Mouse (Mus musculus): ENCODE measurements around the gene Nkx3-2.

Gene Nkx3-2

GRCm38 (mm10) chr5:41762141-41762946 is 2.0 kb downstream of the Nkx3-2 start:
- no peak for DNase-seq (ENCODE audit: low read depth)

GRCm38 (mm10) chr5:41761509-41762140 is 2.7 kb downstream of the Nkx3-2 start:
- DNase-seq (ENCODE audit: low read depth) = no peak

GRCm38 (mm10) chr5:41760831-41761508 is 3.3 kb downstream of the Nkx3-2 start:
- DNase-seq (ENCODE audit: low read depth) = no peak

DNA sequence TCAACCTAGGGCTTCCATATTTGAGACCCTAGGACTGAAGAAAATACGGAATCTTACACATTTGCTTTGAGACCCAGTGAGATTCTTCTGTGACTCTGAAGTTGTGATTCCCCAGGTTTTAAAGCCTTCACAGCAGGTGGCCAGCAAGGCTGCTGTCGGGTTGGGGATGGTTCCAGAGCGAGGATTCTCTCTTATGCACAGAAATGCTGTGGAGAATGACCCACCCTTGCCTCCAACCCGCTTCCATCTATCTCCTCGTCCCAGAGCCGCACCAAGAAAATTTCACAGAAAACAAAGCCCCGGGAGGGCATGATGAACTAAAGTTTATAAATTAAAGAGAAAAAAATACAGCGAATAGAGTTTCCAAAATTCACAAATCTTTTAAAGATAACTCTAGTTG is 4.2 kb downstream of the Nkx3-2 start:
- no peak for DNase-seq (ENCODE audit: low read depth)

DNA sequence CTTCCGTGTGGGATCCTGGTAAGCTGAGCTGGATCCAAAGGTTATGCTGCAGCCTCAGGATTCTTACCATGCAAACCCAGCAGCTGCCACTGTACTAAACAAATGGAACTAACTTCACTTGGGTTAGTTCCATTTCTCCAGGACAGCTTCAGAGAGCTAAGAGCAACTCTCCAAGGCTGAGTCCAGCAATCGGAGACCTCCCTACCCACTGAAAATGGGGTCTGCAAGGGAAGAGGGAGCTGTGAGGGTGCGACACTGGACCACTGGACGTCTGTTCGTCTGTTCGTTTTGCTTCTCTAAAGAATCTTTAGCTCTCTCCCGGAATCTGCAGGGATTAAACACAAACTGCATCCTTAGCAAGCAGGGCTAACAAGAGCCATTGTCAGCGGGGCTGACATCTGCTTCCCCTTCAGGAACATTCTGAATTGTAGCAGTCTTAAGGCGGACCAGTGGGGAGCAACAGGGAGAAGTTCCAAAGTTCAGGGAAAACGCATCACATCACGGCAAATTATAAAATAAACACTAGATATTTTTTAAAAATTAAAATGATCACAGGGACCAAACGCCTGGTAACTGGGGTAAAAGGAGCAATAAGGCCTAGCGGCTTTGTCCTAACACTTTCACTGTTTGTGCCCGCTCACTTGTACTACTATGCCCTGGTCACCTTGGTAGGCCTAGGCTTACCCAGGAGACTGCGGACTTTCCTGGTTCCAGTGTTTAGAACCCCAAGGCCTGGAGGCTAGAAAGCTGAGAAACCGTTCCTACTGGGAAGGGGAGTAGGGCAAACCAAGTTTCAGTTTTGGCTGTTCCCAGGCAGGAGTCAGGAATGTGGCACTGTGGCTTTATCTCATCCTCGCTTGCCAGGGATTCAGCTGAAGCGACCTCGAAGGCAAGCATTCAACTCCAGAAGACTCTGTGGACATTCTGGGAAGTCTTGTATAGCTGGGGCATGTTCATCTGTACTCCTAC is 5.3 kb downstream of the Nkx3-2 start:
- DNase-seq (ENCODE audit: low read depth) = no peak

DNA sequence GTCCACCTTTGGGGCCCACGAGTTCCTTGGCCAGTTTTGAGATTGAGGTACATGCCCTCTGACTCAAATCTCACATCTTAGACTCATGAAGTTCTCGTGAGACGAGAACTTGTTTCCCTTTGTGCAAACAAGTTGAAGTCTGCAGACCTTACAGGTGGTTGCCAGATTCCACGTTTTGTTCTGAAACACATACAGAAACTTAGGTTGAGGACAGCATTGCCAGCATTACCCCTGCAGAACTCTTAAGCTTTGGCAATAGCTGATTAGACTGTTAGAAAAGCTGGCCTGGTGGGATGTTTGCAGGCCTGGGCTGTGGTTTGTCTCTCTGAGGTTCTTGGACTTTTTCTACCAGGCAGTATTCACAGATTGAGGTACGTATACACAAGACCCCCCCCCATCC is 7.0 kb downstream of the Nkx3-2 start:
- no peak for DNase-seq (ENCODE audit: low read depth)

GRCm38 (mm10) chr5:41756396-41756795 is 7.9 kb downstream of the Nkx3-2 start:
- DNase-seq (ENCODE audit: low read depth) = no peak

GRCm38 (mm10) chr5:41755373-41755960 is 8.8 kb downstream of the Nkx3-2 start:
- DNase-seq (ENCODE audit: low read depth) = no peak

DNA sequence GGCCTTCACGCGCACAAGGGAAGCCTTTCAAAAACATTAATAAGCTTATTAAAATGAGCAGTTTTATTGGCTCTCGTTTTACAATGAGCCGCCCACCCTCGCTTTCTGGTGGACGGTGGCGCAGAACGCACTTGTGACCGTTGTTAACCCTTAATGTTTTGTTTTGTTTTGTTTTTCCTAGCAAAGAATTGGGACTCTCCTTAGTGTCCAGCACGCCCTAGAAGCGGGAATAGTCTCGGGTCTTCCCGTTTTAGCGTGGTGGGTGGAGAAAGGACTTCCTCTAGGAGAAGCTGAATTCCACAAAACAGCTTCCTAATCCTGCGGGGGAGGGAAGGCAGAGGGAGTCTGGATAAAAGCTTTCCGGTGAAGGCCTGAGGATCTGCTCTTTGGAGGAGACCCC is 9.5 kb downstream of the Nkx3-2 start:
- DNase-seq (ENCODE audit: low read depth) = no peak

GRCm38 (mm10) chr5:41754226-41754775 is 10.0 kb downstream of the Nkx3-2 start:
- no peak for DNase-seq (ENCODE audit: low read depth)

- no peak for DNase-seq (ENCODE audit: low read depth)
Measured at GRCm38 (mm10) chr5:41752721-41753120, 11.6 kb downstream of the Nkx3-2 start.

DNA sequence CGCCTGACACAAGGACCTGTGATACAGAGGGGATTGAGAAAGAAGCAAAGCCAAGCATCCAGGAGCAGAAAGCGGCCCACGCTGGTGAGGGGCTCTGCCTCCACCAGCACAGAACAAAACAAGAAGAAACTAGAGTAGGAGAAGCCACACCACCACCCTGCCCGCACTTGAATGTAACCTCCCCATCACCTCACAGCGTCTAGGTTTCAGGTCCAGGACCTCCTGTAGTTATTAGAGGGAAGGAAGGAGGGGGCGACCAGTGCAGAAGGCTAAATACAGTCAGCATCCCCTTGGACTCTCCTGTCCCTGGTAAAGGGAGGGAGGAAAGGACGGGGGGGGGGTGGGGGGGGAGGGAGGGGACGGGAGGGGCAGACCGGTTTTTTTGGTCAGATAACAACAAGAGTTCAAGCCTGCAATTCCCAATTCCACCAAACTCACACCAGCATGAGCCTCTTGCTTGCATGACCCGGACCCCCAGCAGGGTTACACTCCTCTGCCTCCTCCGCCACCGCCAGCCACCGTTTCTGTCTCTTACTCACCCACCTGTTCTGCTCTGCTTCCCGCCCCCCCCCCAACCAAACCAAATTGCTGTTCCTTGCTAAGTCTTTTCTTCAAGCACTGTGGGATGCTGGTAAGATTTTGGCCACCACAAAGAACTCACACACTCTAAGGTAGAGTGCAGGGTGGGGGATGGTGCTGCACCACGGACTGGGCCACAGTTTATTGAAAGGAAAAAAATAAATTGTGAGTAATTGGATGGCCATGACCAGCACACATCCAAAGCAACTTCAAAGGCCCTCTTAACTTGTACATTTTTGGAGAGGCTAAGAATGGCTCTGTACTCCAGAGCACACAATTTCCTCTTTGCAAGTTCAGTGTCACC is 19.2 kb downstream of the Nkx3-2 start:
- DNase-seq (ENCODE audit: low read depth) = no peak

DNA sequence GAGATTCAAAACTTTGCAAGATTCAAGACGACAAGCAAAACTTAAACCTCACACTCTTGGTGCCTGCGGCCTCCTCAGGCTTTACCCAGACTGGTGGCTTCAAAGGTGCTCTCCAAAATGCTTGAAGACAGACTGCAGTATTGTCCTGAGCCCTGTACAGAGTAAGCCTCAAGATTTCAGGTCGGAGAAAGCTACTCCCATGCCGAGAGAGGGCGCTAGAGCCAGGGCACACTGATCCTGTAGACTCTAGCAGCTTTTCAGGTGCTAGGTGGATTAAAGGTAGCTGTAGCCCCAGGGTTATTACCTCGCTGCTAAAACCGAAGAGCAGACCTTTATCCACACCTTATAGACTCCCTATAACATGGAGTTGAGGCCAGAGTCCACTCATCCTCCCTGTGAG is 20.1 kb downstream of the Nkx3-2 start:
- DNase-seq (ENCODE audit: low read depth) = no peak

DNA sequence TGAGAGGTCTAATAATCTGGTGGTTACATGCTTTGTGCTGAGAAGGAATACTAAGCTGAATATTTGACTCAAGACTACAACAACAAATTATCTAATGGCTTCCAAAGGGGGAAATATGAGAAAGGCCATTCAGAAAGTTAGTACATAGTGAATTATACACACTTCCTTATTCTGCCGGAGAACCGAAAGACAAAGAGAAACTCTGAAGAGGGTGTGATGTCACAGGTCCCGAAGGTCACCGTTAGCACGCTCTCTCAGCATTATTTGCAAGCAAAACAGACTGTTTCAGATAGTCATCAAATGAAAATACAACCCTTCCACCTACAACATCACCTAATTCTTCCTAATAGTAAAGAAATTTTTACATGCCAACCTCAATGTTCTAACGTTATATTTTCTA is 25.5 kb downstream of the Nkx3-2 start:
- DNase-seq (ENCODE audit: low read depth) = no peak

DNA sequence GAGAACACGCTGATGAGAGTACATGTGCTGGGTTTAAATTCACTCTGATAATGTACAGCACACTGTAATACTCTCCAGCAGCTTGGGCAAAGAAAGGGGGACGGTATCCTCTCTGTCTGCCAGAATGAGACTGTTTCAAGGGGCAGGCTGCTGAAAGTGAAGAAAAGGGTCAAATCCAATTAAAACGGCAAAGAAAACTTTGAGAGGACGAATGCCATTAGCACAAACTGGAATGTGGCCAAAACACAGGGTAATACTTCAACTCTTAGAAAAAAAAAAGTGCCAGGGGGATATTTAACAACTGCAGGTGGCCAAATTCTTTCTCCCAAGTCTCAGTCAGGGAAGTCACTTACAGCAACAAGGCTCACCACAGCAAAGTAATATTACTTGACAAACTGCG is 27.3 kb downstream of the Nkx3-2 start:
- DNase-seq (ENCODE audit: low read depth) = no peak

DNA sequence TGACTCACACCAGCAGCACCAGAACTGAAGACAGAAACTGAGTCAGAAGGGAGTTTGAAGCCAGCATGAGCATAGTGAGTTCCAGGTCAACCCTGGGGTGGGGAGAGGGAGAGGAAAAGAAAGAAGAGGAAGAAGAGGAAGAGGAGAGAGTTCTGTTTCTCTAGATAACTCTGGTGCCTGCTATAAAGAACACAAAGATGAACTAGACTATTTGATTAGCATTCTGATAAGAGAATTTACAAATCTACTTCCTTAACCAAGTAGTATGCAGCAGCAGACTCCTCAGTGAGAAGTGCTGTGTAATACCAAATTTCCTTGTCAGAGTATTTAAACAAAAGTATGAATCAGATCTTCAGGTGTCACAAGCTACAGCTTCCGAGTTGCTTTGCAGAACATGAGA is 37.3 kb downstream of the Nkx3-2 start:
- DNase-seq (ENCODE audit: low read depth) = peak; percentile 68

DNA sequence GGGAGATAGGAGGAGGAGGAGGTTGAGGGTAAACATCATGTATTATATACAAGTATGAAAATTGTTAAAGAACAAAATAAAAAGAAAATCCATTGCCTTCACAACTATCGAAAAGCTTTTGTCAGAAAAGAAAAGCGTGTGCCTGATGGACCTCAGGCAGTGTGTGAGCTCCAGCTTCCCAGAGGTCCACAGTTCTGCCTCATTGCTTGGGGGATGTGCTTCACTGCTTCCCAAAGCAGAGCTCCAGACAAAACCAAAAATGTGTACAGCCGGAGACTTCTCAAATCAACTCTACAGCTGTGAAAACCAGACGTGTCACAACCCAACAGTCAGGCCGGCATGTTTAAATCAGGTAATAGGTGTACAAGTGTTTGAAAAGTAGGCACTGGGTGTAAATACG is 38.7 kb downstream of the Nkx3-2 start:
- no peak for DNase-seq (ENCODE audit: low read depth)

Data from 416B (cell line).